Mouse (Mus musculus) bone marrow, adult 2 months (tissue): ENCODE measurements at regions not wholly inside any gene's neighbourhood (a gene's known extent, or its start where the extent isn't known, plus 50 kb on each side); places are given as distances from the start of the nearest gene placed in this dataset.

Experiments used
- H3K27ac ChIP-seq: fragments of 200-500 bp; 2 replicates; pipeline ENCODE4 v1.5.1; 2012; ENCODE audit warnings: low read depth, mild to moderate bottlenecking, control low read depth, inconsistent platforms, low read length; ENCODE audit not compliant: control insufficient read depth, poor library complexity, insufficient read depth
- H3K4me1 ChIP-seq: fragments of 200-500 bp; 2 replicates; pipeline ENCODE4 v1.6.1; 2011; ENCODE audit warnings: low read length; ENCODE audit not compliant: control insufficient read depth, insufficient read depth
- H3K4me3 ChIP-seq: fragments of 200-500 bp; replicated peaks from 2 replicates; pipeline ENCODE3; 2011; ENCODE audit warnings: mild to moderate bottlenecking, low read depth, low read length, control low read depth; ENCODE audit not compliant: control insufficient read depth
- CTCF ChIP-seq: fragments of 200-500 bp; IDR thresholded peaks from 2 replicates; pipeline ENCODE4 v1.5.1; 2011; ENCODE audit warnings: low read length, control low read depth; ENCODE audit not compliant: control insufficient read depth, insufficient read depth
- POLR2A ChIP-seq: fragments of 200-500 bp; IDR thresholded peaks from 2 replicates; pipeline ENCODE4 v1.6.1; 2011; ENCODE audit warnings: low read depth, mild to moderate bottlenecking, control low read depth, low read length, borderline replicate concordance; ENCODE audit not compliant: control insufficient read depth
- WGBS: fragments of 180-500 bp; shearing (Covaris S2); methylation state at CpG from one replicate; pipeline ENCODE4 v1.1.7; 2018; 5-methylcytosine and 5-hydroxymethylcytosine counted together

DNA sequence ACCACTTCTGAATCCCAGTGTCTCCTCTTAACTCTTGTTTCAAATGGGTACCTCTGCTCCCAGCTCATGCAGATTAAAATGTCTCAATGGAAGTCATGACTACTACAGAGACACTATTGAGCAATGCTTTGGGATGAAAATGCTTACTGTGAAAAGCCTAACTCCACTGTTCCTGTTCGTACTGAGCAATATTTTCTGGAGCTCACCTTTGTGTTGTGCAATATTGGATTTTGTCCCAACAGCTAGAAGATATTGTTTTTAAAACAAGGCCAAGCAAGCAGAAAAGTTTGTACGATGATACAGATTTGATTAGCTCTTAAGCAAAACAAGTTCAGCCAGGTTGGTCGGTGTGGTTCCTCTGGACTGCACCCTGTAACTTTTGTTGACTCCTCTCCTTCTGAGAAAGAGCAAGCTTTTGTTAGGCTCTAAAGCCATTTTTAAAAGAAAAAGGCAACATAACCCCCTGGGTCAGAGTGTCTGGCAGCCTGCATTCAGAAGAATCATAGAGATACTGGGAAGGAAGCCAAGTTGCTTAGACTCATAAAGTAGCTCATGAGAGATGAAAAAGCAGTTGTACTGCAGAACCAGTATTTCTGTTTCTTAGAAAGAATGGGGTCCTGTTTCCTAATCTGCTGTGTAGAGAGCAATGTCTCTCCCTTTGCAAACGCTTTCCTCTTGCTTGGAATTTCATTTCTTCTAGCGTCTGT lies 302.4 kb upstream of the Dach1 start:
- no peak for TF ChIP-seq CTCF
- no peak for TF ChIP-seq POLR2A
- H3K4me1 ChIP-seq, result no peaks in the 10 kb centered on the region
- H3K27ac ChIP-seq, result no peak overlapping the region
- no peak overlapping the region for H3K4me3 ChIP-seq
- 82% methylated on average over 5 of the region's 5 CpGs for WGBS

DNA sequence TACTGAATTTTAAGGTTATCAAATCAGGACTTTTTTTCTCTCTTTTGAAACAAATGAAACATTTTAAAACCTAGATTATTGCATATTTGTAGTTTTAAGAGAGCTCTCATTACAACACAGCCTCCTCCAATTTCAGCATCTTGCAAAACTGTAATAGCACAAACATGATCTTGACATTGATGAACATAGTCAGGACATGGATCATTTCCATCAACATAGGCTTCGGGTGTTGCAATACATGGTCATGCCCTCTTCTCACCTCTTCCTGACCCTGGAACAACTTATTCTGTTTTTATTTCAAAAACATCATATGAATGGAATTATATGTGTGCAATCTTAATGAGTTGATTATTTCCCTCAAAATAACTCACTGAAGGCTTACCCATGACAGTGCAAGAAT lies 284.9 kb upstream of the Dach1 start:
- H3K4me3 ChIP-seq, result no peak overlapping the region

DNA sequence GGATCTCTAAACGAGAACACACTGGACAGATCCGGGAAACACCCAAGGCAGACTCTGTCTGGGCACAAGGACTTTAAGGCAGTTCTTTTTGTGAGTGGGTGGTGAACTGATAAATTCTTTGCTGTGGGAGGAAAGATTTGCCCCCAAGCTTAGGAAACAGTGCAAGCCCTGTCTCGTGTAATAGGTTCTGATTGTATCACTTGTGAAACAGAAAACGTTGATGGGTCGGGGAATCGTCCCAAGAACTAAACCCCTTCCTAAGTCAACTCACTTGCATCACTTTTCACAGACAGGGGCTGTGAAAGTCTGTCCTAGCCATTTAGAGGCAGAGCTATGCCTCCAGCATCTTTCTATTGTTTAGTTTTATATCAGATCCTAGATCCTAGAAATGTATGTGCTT lies 282.6 kb upstream of the Dach1 start:
- Histone ChIP-seq H3K27ac (no peak overlapping the region), H3K4me1 (no peaks in the 10 kb centered on the region), H3K4me3 (no peak overlapping the region)
- WGBS, result 77% methylated on average over 6 of the region's 6 CpGs
- TF ChIP-seq CTCF, result no peak

More for the DNA sequence above, 284.9 kb upstream of the Dach1 start:
- Histone ChIP-seq H3K4me1 (no peaks in the 10 kb centered on the region), H3K27ac (no peak overlapping the region)
- TF ChIP-seq POLR2A (no peak), CTCF (no peak)
- 67% methylated on average over 1 of the region's 1 CpGs for WGBS

DNA sequence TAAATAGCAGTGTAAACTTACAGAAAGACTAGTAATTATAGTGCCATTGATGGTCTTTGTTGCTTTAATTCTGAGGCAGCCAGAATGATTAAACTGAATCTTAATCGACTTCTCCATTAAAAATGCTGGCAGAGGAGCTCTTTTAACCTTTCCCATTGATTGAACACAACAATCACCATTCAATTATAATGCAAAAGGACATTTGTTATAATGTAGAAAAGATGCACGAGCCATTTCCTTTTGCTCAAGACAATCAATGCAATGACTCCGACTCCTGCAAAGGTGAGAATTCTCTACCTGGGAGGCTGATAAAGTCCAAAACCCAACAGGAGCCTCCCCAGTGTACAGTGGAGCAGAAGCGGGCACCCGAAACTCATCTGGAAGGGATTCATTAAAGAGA lies 280.0 kb upstream of the Dach1 start:
- TF ChIP-seq POLR2A (no peak), CTCF (no peak)
- WGBS, result 79% methylated on average over 5 of the region's 5 CpGs
- Histone ChIP-seq H3K4me3 (no peak overlapping the region), H3K27ac (no peak overlapping the region), H3K4me1 (no peaks in the 10 kb centered on the region)

DNA sequence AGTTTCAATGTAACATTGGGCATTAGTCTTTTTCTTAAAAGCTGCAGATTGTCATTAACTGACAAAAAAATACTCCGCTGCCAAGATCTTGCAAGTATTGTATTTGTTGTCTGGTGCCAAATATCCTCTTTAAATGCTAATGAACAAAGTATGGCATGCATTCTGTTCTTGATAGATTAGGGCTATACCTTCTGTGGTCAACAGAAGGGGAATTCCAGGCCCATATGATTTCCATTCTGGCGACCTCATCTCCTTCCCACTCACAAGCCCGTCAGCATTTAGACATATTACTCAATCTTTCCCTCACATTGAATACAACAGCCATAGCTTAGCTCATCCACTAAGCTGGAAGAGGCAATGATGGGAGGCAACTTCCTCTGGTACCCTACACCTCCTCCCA lies 272.8 kb upstream of the Dach1 start:
- Histone ChIP-seq H3K4me1 (no peaks in the 10 kb centered on the region), H3K27ac (no peak overlapping the region), H3K4me3 (no peak overlapping the region)
- TF ChIP-seq POLR2A, result no peak
- no peak for TF ChIP-seq CTCF
- WGBS, result 67% methylated on average over 3 of the region's 3 CpGs

DNA sequence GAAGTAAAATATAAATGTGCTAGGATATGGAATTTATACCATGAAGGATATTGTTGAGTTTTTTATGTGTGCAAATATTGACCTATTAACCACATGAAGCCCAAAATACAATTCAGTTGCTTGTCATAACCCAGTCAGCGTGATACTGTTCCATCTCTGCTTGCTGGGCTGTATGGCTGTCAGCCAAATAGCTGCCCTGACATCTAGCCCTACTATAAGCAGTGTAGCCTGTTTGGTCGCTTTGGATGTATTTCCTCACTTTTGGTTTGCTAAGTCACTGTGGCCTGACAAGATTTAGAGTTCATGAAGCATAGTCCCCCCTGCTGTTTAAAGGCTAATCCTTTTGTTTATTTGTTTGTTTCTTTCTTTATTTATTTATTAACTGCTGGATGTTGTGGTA lies 272.4 kb upstream of the Dach1 start:
- TF ChIP-seq CTCF (no peak), POLR2A (no peak)
- H3K4me1 ChIP-seq, result no peaks in the 10 kb centered on the region
- no peak overlapping the region for H3K4me3 ChIP-seq
- no peak overlapping the region for H3K27ac ChIP-seq
- WGBS, result 26% methylated on average over 2 of the region's 2 CpGs

DNA sequence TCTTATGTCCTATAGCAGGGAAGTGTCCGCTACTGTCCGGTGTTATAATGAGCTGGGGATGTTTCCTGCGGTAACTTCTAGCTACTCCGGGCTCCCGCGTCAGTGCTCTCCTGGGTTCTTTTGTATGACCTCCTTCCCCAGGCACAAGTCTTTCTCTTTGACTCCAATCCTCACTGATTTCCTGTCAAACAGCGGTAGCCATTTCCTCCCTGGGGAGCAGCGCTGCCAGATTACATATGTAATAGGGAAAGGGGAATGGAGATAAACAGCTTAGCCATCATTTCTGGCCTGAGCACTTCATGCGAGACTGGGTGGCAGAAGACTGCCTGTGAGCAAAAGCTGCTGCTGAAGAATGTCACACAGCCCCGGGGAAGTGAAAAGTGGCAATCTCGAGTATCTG lies 262.4 kb upstream of the Dach1 start:
- Histone ChIP-seq H3K4me1 (no peaks in the 10 kb centered on the region), H3K4me3 (no peak overlapping the region), H3K27ac (no peak overlapping the region)
- 58% methylated on average over 11 of the region's 11 CpGs for WGBS
- no peak for TF ChIP-seq CTCF
- no peak for TF ChIP-seq POLR2A

DNA sequence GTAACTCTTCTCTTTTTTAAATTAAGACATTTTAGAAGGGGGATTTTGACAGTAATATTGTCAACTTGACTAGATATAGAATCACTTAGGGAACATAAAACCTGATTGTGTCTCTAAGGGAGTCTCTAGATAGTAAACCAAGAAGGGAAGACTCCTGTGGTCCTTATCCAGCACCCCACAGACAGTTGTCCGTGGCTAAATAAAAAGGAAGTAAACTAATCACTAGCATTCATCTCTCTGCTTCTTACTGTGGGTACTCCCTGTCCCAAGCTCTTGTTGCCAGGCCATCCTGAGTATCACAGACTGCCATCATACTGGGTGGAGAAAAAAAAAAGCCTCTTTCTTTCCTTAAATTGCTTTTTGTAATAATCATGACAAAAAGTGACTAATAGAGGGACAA lies 248.2 kb upstream of the Dach1 start:
- Histone ChIP-seq H3K4me3 (no peak overlapping the region), H3K27ac (no peak overlapping the region), H3K4me1 (no peaks in the 10 kb centered on the region)
- TF ChIP-seq CTCF (no peak), POLR2A (no peak)
- WGBS, result 3% methylated on average over 1 of the region's 1 CpGs

DNA sequence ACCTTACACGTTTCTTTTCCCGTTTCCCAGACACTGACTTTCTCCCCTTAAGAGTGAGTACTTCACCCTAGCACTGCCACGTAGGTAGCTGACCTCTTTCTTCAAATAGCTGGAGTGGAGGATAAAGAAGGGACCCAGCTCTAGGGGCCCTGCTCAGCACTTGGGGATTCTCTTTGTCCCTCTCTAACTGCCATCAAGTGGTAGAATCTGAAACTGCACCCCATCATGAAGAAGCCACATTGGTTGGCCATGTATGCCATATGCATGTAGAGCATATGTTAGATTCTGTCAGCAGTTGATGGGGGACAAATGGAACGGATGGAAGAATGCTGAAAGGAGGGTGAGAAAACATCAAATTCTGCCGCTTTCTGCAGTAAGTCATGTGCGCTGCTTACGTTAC lies 244.6 kb upstream of the Dach1 start:
- 75% methylated on average over 7 of the region's 7 CpGs for WGBS
- no peak for TF ChIP-seq CTCF
- TF ChIP-seq POLR2A, result no peak
- Histone ChIP-seq H3K4me3 (no peak overlapping the region), H3K4me1 (no peaks in the 10 kb centered on the region), H3K27ac (no peak overlapping the region)
